Mouse (Mus musculus) heart, postnatal 36 days (tissue): Measurements from ENCODE around the gene Timmdc1. TPM values are rescaled to one million over a fixed set of nuclear protein-coding genes. Genes with fewer than 3 reads are reported as not detected.

Experiments used
- DNase-seq, 2 experiments: peaks; one replicate each; pipeline ENCODE4 v3.0.0; 2021 to 2022
- intact Hi-C: fragments of 180-260 bp; cut with DNase I; formaldehyde crosslinking; loops from one replicate; pipeline ENCODE4 v1.15.1; 2025
- total RNA-seq, 2 experiments: library from RNA; stranded (reverse); gene quantifications; 2 replicates each; pipeline ENCODE4 v1.2.3; 2021

Gene Timmdc1
- total RNA-seq: 10 to 100 TPM; 62.4 to 74.4 TPM

DNA sequence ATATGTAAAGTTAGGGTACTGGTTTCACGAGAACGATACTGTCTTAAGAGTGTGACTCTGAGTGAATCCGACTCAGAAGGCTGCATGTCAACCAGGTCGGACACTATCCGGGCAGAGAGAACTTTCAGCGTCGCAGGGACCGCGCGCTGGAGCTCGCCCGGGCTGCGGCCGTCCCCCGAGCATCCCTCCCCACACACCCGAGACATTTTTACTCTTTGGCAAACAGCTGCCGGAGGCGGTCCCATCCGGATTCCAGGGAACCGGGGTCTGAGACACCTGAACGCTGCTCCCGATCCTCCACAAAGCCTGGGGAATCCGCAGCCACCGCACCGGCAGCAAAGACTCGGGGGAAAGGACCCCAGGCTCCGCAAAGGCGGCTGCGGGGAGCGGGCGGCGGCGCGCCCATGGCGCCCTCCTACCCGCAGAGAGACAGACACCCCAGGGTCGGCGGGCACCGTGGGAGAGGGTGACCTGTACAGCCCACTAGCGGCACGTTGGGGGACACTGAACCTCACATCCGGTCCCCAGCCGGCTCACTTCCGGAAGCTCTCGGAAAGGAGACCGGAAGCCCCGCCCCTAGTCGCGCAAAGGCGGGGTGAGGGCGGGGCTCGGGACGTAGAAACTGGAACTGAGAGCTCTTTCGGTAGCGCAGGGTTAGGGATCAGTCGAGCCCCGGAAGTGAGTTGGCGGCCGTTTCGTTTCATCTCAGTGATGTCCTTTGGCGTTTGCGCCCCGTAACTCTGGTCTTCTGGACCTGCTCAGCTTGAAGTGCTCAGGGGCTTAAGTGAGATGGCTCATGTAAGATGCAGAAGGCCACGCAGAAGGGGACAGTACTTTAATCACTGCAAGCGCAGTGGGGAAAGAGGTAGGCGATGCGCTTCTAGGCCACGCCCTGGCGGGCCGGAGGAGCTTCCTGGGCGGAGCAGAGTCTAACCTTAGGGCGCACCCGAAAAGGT is at the start of gene Timmdc1:
Gene Timmdc1 (minus strand): TSS at position 535 of the 956 bp plus-strand sequence.
- intact Hi-C loops: loop anchor here (1.0 kb wide), 1 partner anchor 70 kb away; the partner anchor contains the start of gene Adprh
- peak; percentile 95 for DNase-seq

DNA sequence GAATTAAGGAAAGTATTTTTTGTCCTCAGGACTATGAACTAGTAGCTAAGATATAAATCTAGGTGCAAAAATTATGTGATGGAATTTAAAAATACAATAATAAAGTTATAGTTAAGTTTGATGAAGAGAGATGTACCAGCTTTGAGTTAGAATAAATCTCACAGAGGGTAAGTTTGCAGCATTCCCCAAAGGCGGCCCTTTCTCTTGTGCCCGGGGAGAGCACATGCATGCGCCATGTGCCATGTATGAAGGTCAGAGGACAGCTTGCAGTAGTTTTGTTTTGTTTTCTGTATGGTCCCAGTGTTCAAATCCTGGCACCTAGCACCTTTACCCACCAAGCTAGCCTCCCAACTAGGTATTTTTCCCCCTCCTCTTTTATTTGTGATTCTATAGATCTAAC is 49.0 kb upstream of the Timmdc1 start:
- intact Hi-C loops: no loop called here
- no peak for DNase-seq

DNA sequence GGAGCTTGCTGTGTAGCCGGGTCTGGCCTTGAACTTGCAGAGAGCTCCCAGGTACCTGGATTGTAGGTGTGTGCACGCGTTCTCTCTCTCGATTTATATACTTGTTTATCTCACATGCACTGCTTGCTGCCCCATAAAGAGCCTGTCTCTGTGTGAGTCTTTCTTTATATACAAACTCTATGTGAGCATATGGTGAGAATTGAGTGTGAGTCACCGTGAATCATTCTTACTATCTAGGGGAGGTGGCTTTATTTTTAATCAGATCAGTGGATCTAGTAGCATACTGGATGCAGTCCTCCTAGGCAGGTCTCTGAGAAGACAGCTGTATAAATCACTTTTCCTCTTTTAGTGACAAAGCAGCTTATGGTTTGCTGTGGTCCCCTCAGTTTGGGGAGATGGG is 45.7 kb upstream of the Timmdc1 start:
- intact Hi-C loops: no loop called here
- no peak for DNase-seq

DNA sequence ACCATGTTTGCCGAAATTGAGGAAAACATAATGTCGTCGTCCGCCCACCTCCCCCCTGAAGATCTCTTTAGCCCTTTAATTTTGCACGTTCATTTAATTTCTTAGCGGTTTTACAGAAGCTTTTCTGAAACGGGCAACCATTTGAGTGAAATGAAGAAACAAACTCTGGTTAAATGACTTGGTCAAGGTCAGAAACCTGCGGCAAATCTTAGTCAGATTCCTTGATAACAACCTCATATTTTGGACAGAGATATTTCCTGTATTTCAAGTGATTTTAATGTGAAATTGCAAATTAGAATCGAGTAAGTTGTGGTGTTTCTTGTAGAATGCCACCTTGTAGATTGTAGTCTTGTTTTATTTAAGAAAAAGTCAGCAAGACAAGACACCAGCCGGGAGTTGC is 41.1 kb upstream of the Timmdc1 start:
- no peak for DNase-seq
- intact Hi-C loops: no loop called here

DNA sequence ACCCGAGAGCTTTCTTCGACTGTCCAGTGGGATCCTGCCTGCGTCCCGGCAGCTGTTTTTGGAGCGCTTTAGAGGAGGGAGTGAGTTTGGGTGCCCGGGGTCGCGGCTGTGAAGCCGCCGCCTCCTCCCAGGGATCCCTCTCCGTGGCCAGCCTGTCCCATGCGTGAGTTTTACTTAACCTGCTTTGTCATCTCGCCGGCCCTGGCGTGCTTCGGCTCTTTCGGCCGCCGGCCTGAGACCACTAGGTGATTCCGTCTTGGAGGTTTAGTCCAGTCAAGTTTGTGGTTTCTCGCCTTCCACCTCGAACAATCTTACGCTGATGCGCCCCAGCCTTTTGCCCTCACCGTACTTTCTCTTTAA is 40.5 kb upstream of the Timmdc1 start:
- DNase-seq: no peak
- intact Hi-C loops: no loop called here

DNA sequence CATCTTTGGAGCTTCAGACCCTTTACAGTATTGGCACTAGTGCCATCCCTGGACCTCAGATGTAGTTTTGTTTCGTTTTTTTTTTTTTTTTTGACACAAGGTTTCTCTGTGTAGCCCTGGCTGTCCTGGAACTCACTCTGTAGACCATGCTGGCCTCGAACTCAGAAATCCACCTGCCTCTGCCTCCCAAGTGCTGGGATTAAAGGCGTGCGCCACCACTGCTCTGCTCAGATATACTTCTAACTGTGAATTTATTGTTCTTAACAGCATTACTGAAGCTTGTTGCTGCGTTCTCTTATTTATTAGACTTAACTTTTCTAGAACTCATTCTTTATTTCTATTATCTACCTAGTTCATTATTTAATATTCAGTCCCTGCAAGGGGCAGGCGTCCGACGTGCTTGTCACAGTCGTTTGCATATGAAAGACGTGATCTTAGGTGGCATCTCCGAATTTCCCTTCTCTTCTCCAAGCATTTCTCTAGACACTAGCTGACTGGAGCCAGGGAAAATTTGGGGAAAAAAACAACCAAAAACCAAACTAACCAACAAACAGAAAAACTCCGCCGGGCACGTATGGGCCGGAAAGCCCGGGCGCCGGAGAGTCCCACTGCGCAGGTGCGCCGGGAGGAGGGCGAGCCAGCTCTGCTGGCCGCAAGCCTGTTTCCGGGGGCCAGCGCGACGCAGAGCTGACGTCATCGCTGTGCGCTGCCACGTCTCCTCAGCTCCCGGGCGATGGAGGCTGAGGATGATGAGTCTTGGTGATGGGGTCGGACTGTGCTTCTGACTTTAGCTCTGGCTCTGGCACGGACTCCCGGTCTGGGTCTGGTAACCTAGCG is 39.9 kb upstream of the Timmdc1 start:
- intact Hi-C loops: no loop called here
- peak; percentile 97 to 98 for DNase-seq

DNA sequence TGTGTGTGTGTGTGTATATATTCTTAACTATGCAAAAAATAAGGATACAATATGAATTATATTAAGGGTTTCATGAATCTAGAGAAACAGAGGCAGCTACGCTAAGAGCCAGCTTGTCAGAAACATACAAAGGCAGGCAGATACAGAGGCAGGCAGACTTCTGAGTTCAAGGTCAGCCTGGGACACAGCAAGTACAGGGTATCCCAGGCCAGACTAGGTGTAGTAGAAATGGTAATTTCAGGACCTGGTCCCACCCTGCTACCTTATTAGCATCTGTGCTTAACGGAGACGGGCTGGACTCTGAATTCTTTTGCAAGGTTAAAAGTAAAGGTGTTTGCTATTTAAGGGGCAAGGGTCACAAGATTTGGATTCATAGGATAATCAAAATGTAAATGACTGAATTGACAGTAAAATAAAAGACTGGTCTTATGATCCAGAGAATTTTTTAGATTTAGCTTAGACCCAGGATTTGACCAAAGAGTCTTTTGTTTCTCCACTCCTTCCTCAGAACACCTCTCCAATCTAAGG is 35.8 kb upstream of the Timmdc1 start, which contains the start of gene Tmem39a:
Gene Tmem39a (plus strand): TSS at position 478 of the 528 bp plus-strand sequence.
- intact Hi-C loops: no loop called here
- DNase-seq: no peak

DNA sequence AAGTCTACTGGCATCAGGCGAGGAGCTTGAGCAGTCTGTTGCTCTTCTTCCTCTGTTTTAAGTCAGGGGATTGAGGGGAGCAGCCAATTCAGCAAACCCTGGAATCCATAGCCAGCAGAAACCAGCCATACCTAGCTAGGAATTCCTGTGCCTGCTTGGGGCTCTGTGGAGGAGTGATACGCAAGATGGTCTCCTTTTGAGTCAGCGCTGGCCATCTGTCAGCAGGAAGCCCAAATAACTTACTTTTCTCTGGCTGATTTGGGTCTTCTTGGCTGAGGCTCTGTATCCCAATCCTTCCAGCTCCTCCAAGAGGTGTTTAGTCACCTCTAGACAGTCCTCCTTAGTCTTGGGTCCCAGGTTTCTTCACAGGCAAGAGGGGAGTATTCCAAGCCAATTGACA is 33.5 kb upstream of the Timmdc1 start:
- DNase-seq: no peak
- intact Hi-C loops: no loop called here

DNA sequence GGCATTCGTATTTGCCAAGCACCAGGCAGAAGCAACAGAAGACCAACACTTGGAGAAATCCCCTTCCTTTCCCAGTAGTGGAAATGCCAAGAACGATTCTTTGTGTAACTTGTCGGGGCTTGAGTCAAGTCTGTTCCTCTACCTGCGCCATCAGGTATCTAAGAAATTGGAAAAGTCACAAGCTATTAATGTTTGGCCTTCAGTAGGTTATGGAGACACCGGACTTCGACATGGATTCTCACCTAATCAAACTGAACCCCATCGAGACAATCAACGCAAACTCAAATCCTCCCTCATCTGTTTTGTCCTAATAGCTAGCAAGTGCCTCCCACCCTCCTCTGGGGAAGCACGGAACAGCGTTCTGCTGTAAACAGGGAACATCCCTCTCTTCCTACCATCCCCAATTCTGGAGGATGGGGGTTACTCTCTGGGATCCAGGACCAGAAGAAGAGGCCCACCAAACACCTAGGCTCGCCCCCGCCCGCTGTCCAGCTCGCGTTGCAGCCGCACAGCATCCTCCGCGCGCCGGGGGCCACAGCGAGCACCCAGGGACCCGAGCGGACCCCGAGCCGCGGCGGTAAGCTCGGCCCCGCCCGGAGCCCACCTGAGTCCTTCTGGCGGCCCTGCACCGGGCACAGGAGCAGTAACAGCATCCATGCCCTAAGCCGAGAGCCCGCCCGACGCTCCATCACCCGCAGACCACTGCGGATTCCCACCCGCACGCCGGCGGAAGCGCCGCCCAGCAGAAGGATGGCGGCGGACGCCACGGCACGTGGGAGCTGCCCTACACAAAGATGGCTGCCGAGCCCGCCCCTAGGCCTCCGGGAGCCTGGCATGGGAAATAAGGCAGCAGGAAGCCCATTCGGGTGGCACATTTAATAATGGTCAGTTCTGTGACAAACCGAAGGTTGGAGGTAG is 27.3 kb upstream of the Timmdc1 start, which contains the start of gene Poglut1:
Gene Poglut1 (minus strand): TSS at position 780 of the 918 bp plus-strand sequence.
- peak; percentile 75 to 78 for DNase-seq
- intact Hi-C loops: loop anchor here (2.0 kb wide), 1 partner anchor 25 kb away; no protein-coding TSS in a partner anchor

DNA sequence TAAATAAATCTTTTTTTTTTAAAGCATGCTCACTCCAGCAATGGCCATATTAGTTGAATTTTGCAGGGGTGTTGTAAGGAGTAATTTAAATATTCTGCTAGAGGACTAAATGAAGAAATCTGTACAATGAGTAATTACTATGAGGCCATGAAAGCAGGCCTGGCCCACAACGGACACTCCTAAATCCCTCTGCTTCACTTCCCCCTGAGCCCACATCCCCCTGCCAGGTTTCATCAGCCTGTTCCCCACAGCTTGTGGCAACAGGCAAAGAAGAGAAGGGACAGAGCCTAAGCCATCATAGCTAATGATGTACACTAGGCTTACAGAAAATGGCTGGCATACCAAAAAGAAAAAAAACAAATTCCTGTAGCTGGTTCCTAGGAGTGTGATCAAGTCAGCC is 25.5 kb upstream of the Timmdc1 start:
- intact Hi-C loops: no loop called here
- no peak for DNase-seq

DNA sequence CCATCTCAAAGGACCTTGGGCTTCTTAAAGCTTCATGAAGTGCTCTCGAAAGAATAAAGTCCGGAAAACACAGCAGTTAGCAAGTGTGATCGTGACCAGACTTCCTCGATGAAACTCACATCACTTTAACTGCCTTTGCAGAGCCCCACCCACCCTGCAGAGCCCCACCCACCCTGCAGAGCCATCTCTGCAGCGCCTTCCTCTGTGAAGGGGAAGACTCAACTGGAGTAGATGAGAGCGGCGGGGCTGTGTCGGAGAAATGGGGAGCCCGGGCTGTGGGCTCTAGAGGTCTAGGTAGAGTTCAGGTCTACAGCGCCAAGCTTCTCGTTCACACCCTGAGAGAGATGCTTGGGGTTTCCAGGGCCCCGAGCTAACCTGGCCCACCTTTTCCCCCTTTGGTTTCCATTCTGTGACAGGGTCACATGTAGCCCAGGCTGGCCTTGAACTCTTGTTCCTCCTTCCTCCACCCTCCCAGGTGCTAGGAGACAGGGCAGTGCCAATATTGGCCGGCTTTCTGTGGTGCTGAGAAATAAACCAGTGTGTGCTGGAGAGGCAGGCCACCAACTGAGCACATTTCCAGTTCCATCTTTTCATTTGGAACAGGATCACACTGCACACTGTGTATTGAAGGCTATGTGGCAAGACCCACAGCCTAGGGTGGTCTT is 16.4 kb upstream of the Timmdc1 start:
- intact Hi-C loops: loop anchor here (5.0 to 10.0 kb wide), 3 partner anchors 83 to 516 kb away; no protein-coding TSS in a partner anchor

DNA sequence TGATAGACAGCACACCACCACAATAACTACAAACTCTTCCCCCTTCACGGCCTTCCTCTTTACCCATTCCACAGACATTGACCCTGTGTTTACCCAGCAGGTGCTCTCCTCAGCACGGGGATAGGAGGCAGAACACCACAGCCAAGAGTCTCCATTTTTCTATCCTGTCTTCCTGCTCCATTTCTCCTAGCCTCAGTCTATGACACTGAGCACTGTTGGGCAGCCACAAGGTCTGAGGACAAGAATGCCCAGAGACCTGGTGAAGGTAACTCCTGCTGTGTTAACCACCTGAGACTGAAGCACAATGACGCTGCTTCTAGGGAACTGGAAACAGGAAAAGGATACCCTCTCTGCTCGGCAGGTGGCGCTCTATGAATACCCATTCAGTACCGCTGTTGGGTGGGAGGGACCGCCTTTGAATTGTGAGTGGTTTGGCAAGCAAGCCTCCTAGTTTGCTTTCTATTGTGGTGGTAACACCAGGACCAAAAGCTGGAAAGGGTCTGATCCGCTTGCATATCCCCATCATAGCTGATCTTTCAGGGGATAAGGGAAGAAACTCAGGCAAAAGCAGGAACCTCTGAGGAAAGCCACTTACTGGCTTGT is 14.2 kb upstream of the Timmdc1 start:
- peak; percentile 74 to 84 for DNase-seq
- intact Hi-C loops: loop anchor here (1.0 to 10.0 kb wide), 4 partner anchors 86 to 518 kb away; no protein-coding TSS in a partner anchor

More for the DNA sequence above, 16.4 kb upstream of the Timmdc1 start:
- DNase-seq: no peak

DNA sequence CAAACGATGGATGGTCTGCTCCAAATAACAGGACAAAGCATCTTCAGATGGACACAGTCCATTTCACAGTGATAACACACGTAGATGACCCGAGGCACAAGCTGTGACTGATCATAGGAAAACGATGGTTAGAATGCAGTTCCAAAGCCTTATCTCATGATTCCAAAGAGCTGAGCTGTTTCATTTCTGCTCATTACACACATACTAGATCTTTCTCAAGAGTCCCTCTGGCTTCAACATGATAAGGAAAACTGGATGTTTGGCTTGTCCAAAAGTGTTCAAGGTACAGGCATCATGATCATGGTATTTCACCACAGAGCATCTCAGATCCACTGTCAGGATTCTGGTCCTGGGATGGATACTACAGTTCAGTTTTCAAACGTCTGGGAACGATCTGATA is 3.8 kb upstream of the Timmdc1 start:
- intact Hi-C loops: no loop called here
- DNase-seq: no peak

DNA sequence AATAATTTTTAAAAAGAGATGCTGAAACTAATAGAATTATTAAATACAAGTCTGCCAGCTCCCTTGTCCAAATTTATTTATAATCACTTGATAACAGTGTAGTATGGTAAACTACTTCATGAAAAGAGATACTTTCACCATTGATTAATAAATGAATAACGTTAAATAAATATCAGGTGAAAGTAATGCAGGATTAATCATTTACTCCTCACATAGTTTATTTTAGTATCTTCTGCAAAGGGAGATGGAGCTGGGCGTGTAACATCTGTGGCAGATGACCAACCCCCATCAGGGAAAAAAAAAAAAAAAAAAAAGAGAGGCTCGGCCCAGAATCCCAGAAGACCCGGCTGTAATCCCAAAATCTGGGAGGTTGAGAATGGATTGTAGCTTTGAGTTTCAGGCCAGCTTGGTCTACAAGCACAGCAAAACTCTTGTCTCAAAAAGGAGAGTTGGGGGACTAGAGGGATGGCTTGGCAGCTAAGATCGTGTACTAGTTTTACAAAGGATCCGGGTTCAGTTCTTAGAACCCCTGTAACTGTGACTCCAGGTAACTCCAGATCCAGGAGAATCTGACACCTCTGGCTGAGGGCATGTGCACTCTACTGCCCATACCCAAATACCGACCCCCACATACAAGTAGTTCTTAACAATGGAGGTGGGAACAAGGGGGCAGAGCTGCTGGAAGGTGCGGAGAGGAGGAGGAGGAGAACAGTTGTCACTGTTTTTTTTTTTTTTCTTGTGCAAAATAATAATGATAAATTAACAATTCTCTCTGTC is 1.1 kb downstream of the Timmdc1 start:
- no peak for DNase-seq
- intact Hi-C loops: no loop called here

DNA sequence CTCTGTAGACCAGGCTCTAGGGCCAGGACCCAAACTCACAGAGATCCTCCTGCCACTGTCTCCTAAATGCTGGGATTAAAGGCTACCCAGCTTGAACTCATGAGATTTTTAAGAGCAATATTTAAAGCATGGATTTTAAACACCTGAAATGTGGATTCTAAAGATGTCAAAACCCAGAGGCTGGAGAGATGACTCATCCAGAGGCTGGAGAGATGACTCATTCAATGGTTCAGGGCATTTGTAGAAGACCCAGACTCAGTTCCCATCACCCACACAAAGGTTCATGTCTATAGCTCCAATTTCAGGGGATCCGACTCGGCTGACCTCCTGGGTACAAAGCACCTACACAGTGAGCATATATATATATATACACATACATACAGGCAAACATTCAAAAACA is 3.3 kb downstream of the Timmdc1 start:
- no peak for DNase-seq
- intact Hi-C loops: no loop called here

DNA sequence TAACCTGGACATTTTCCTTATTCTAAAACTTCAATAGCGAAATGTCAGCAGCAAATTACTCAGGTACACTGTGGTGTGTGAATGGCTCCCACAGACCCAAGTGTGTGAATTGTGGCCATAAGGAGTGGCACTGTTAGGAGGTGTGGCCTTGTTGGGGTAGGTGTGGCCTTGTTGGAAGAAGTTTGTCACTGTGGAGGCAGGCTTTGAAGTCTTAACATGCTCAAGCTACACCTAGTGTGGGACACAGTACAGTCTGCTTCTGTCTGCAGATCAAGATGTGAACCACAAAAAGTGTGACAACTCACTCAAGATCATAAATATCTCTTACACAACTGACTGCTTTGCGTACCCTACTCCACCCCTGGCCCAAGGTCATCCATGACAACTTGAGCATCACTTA is 11.6 kb downstream of the Timmdc1 start:
- DNase-seq: no peak
- intact Hi-C loops: no loop called here

DNA sequence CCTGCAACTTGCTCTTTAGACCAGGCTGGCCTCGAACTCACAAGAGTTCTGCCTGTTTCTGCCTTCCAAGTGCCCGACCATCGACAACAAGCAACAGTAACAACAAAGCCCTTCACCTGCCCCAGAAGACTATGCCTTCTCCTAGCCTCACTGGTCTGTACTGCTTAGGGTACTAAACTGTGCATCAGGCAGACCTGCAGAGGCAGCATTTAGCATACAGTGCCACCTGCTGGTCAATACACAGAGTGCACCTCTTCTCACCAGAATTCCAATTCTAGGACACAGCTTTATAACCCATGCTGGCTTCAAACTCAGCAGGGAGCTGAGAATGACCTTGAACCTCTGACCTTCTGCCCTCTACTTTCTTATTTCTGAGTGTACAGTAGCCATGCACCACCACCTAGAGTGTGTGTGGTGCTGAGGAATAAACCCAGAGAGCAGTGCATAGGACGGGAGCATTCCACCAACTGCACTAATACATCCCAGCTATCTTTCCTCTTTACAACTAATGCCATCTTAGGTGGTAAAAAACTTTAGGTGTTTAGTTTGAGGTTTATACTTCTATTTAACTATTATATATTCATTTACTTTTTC is 16.3 kb downstream of the Timmdc1 start:
- intact Hi-C loops: loop anchor here (1.0 to 10.0 kb wide), 2 partner anchors 161 to 511 kb away; no protein-coding TSS in a partner anchor
- peak; percentile 63 for DNase-seq
